ENCODE assay signal across 23 mouse cellular contexts in the genomic region with DNA sequence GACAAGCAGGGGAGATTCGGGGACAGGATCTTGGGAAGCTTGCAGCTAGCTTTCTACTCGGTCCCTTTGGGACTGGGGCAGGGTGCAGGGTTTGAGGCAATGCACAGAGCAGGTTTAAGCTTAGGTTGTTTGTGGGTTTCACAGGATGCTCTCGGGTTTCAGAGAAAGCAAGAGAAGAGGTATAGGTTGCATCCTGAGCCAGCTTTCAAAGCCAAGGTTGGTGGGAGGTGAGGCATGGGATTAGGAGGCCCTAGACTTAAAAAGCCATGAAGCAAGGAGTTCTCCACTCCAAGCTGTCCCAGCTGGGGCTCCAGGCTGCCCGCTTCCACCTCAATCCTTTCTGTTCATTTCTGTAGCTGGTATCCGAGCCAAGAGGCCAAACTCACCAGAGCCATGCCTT. TPM values are rescaled to one million over a fixed set of nuclear protein-coding genes. Genes with fewer than 3 reads are reported as not detected.
"Had no signal": no experiment of that assay in that cellular context is flagged by ENCODE, and none has a peak within 500 bp of the region (broad histone marks: within the 10 kb centered on the region; RNA-seq: fewer than 3 reads in every experiment).

Gene Aox2, plus strand, starts transcription at position 301 of the 400 bp plus-strand sequence.

- H3K9ac ChIP-seq: lung, embryonic 14.5 days; midbrain, embryonic 12.5 days; neural tube, embryonic 13.5 days; neural tube, embryonic 15.5 days; stomach, embryonic 15.5 days had no signal

- DNase-seq: lung, adult 18-20 months; lung, embryonic 14.5 days; lung, postnatal 10 days; lung, postnatal 4 days; midbrain, embryonic 14.5 days; retina, postnatal 1 day; right cerebral cortex, adult 18-20 months; right cerebral cortex, postnatal 25 days; right cerebral cortex, postnatal 4 days; spleen, adult 18-20 months; thymus, adult 2 months; thymus, postnatal 25 days; thymus, postnatal 4 days had no signal

- H3K4me3 ChIP-seq: midbrain, embryonic 12.5 days; myocyte; neural tube, embryonic 13.5 days; neural tube, embryonic 15.5 days; stomach, embryonic 15.5 days had no signal

- H3K4me2 ChIP-seq: lung, embryonic 14.5 days; midbrain, embryonic 12.5 days; neural tube, embryonic 13.5 days; neural tube, embryonic 15.5 days; stomach, embryonic 15.5 days had no signal

- ATAC-seq: midbrain, embryonic 16.5 days had no signal

- H3K27me3 ChIP-seq: midbrain, embryonic 12.5 days; neural tube, embryonic 13.5 days; neural tube, embryonic 15.5 days; stomach, embryonic 15.5 days had no signal

- H3K9me3 ChIP-seq: midbrain, embryonic 12.5 days; neural tube, embryonic 13.5 days; neural tube, embryonic 15.5 days; stomach, embryonic 15.5 days had no signal

- H3K36me3 ChIP-seq: midbrain, embryonic 12.5 days; neural tube, embryonic 13.5 days; neural tube, embryonic 15.5 days; stomach, embryonic 15.5 days had no signal

- H3K27ac ChIP-seq: midbrain, embryonic 12.5 days; neural tube, embryonic 13.5 days; neural tube, embryonic 15.5 days; stomach, embryonic 15.5 days; stomach, postnatal 0 days had no signal

- H3K4me1 ChIP-seq: neural tube, embryonic 13.5 days; neural tube, embryonic 15.5 days had no signal

RNA-seq across cellular contexts. Expression of gene Aox2, which starts in this region (rescaled TPM):
- polyA plus RNA-seq: liver, embryonic 16.5 days; lung, embryonic 14.5 days; lung, embryonic 16.5 days; midbrain, embryonic 12.5 days; myocyte; neural tube, embryonic 11.5 days had no signal
